Mouse (Mus musculus) midbrain, postnatal 0 days (tissue): ENCODE data around the gene Gria2. TPM values are rescaled to one million over a fixed set of nuclear protein-coding genes. Genes with fewer than 3 reads are reported as not detected.

ENCODE experiments used
- ATAC-seq: fragments of 200-750 bp; cut with Nextera tagmentation; 2 replicates; pipeline ENCODE4 v1.8.0; 2017; ENCODE audit warnings: moderate number of reproducible peaks, mild to moderate bottlenecking, moderate TSS enrichment, moderate library complexity; ENCODE audit not compliant: low FRiP score
- DNase-seq: peaks from one replicate; pipeline ENCODE4 v3.0.0-alpha.2; 2015; ENCODE audit warnings: low spot score
- H3K27ac ChIP-seq: fragments of 300-500 bp; sonication (generic); 2 replicates; pipeline ENCODE4 v1.5.1; 2014; ENCODE audit warnings: low read depth, mild to moderate bottlenecking, low read length, mixed read lengths
- H3K27me3 ChIP-seq: fragments of 300-500 bp; sonication (generic); 2 replicates; pipeline ENCODE4 v1.6.1; 2014; ENCODE audit warnings: low read length, control low read depth, mixed read lengths; ENCODE audit not compliant: insufficient read depth
- H3K36me3 ChIP-seq: fragments of 300-500 bp; sonication (generic); 2 replicates; pipeline ENCODE4 v1.6.1; 2014; ENCODE audit warnings: low read length, control low read depth, mixed read lengths; ENCODE audit not compliant: insufficient read depth
- H3K4me1 ChIP-seq: fragments of 300-500 bp; sonication (generic); 2 replicates; pipeline ENCODE4 v1.6.1; 2014; ENCODE audit warnings: mild to moderate bottlenecking, control low read depth, antibody characterized with exemption, low read length, mixed read lengths; ENCODE audit not compliant: insufficient read depth
- H3K4me2 ChIP-seq: fragments of 300-500 bp; sonication (generic); 2 replicates; pipeline ENCODE4 v1.6.1; 2014; ENCODE audit warnings: low read depth, mild to moderate bottlenecking, low read length, mixed read lengths; ENCODE audit not compliant: poor library complexity, severe bottlenecking
- H3K4me3 ChIP-seq: fragments of 300-500 bp; sonication (generic); 2 replicates; pipeline ENCODE4 v1.5.1; 2014; ENCODE audit warnings: low read depth, mild to moderate bottlenecking, low read length, moderate library complexity
- H3K9ac ChIP-seq: fragments of 300-500 bp; sonication (generic); replicated peaks from 2 replicates; pipeline ENCODE4 v1.6.1; 2014; ENCODE audit warnings: mild to moderate bottlenecking, low read length, moderate library complexity, mixed read lengths; ENCODE audit not compliant: poor library complexity, severe bottlenecking
- H3K9me3 ChIP-seq: fragments of 300-500 bp; sonication (generic); 2 replicates; pipeline ENCODE4 v1.6.1; 2016; ENCODE audit warnings: low read length, control low read depth
- CTCF ChIP-seq: IDR thresholded peaks from 2 replicates; pipeline ENCODE4 v1.5.1; 2016; ENCODE audit warnings: antibody characterized with exemption, mild to moderate bottlenecking
- WGBS: fragments of 180-500 bp; shearing (Covaris S2); extraction: QIAGEN DNeasy Blood & Tissue Kit; methylation state at CpG from one replicate; pipeline ENCODE4 v1.1.7; 2014; 5-methylcytosine and 5-hydroxymethylcytosine counted together
- polyA plus RNA-seq: library from polyadenylated mRNA; unstranded; fragments of >200 nt; fragmentation: Nextera tagmentation; extraction: Ambion mirVana; gene quantifications from 2 replicates; pipeline ENCODE4 v1.2.1, GENCODE M21; 2015
- total RNA-seq: library from RNA; depleted of rRNA; stranded (reverse); fragments of >200 nt; gene quantifications from 2 replicates; pipeline ENCODE4 v1.2.3, GENCODE M21; 2014

Gria2 gene
- total and polyA plus RNA-seq, 2 experiments from 2014 or later, result 195 to 207 TPM

GRCm38 (mm10) chr3:80787116-80787744 lies 15.4 kb downstream of the Gria2 start:
- no peaks in the 10 kb centered on the region for H3K27me3 ChIP-seq
- no peak overlapping the region for H3K4me2 ChIP-seq
- no peak overlapping the region for H3K9ac ChIP-seq
- no peak overlapping the region for H3K27ac ChIP-seq
- no peaks in the 10 kb centered on the region for H3K9me3 ChIP-seq
- DNase-seq, result no peak
- WGBS, result 64% methylated on average over 3 of the region's 3 CpGs
- no peaks in the 10 kb centered on the region for H3K36me3 ChIP-seq
- H3K4me1 ChIP-seq, result no peaks in the 10 kb centered on the region
- H3K4me3 ChIP-seq, result no peak overlapping the region
- TF ChIP-seq CTCF, result no peak
- ATAC-seq, result no peak

- Histone ChIP-seq H3K27me3 (no peaks in the 10 kb centered on the region), H3K9ac (no peak overlapping the region), H3K4me3 (no peak overlapping the region), H3K9me3 (no peaks in the 10 kb centered on the region), H3K27ac (no peak overlapping the region), H3K36me3 (peaks cover 2% of the 10 kb centered on the region; the same call in 1 of the 2 replicates), H3K4me1 (no peaks in the 10 kb centered on the region), H3K4me2 (no peak overlapping the region)
- no peak for ATAC-seq
- no peak for DNase-seq
- no peak for TF ChIP-seq CTCF
Observed at GRCm38 (mm10) chr3:80781144-80781530, 21.5 kb downstream of the Gria2 start.

GRCm38 (mm10) chr3:80780383-80781143 lies 22.1 kb downstream of the Gria2 start:
- DNase-seq, result no peak
- H3K4me3 ChIP-seq, result no peak overlapping the region
- no peak for TF ChIP-seq CTCF
- WGBS, result 84% methylated on average over 4 of the region's 4 CpGs
- no peak for ATAC-seq
- no peak overlapping the region for H3K27ac ChIP-seq
- peaks cover 2% of the 10 kb centered on the region; the same call in 1 of the 2 replicates for H3K36me3 ChIP-seq
- H3K4me2 ChIP-seq, result no peak overlapping the region
- no peaks in the 10 kb centered on the region for H3K9me3 ChIP-seq
- H3K9ac ChIP-seq, result no peak overlapping the region
- H3K27me3 ChIP-seq, result no peaks in the 10 kb centered on the region
- H3K4me1 ChIP-seq, result no peaks in the 10 kb centered on the region

GRCm38 (mm10) chr3:80776628-80777027 lies 26.0 kb downstream of the Gria2 start:
- H3K4me3 ChIP-seq, result no peak overlapping the region
- H3K4me2 ChIP-seq, result no peak overlapping the region
- H3K4me1 ChIP-seq, result no peaks in the 10 kb centered on the region
- H3K27me3 ChIP-seq, result no peaks in the 10 kb centered on the region
- 70% methylated on average over 2 of the region's 2 CpGs for WGBS
- no peaks in the 10 kb centered on the region for H3K9me3 ChIP-seq
- no peak overlapping the region for H3K9ac ChIP-seq
- no peak for DNase-seq
- no peak overlapping the region for H3K27ac ChIP-seq
- H3K36me3 ChIP-seq, result peaks cover 2% of the 10 kb centered on the region; the same call in 1 of the 2 replicates
- no peak for ATAC-seq
- TF ChIP-seq CTCF, result 0 out of 2 replicates have a peak, but pooled peaks have one; percentile 11

GRCm38 (mm10) chr3:80775971-80776370 lies 26.7 kb downstream of the Gria2 start:
- DNase-seq (no peak), ATAC-seq (no peak)
- Histone ChIP-seq H3K4me2 (no peak overlapping the region), H3K27ac (no peak overlapping the region), H3K9me3 (no peaks in the 10 kb centered on the region), H3K4me3 (no peak overlapping the region), H3K36me3 (peaks cover 2% of the 10 kb centered on the region; the same call in 1 of the 2 replicates), H3K9ac (no peak overlapping the region), H3K4me1 (no peaks in the 10 kb centered on the region), H3K27me3 (no peaks in the 10 kb centered on the region)
- no peak for TF ChIP-seq CTCF
- WGBS, result 89% methylated on average over 4 of the region's 4 CpGs
